ENCODE assay signal across 8 mouse cellular contexts in genomic region chr11:34833318-34834086, GRCm38 (mm10). TPM values are rescaled to one million over a fixed set of nuclear protein-coding genes. Genes with fewer than 3 reads are reported as not detected.
DNase-seq lines count a peak whose midpoint lies in the region; ATAC-seq lines count a peak whose summit lies in the region.

Spdl1 (minus strand) TSS chr11:34833641.

- ATAC-seq in inflammation-experienced regulatory T-cells, adult 6 months = peak; percentile 98
- peak; percentile 95 for ATAC-seq in megakaryocyte-erythroid progenitor cell, adult 5-6 weeks (replicated peaks; ENCODE audit: low FRiP score, low TSS enrichment, poor library complexity, severe bottlenecking)

- peak; percentile 99 for DNase-seq in adipocyte (ENCODE audit: low spot score)
- peak; percentile 98 for DNase-seq in embryo, embryonic 10 days (ENCODE audit: low spot score)
- peak; percentile 96 for DNase-seq in gastrocnemius, postnatal 10 days
- peak; percentile 95 to 96 for DNase-seq in left cerebral cortex, postnatal 10 days (ENCODE audit: extremely low spot score in 1 of 2, low spot score in 2 of 2)
- DNase-seq in right cerebral cortex, postnatal 25 days = peak; percentile 94
- DNase-seq in urinary bladder, postnatal 4 days (ENCODE audit: low spot score in 2 of 2) = peak; percentile 90 to 96

- intact Hi-C loops in left cerebral cortex, postnatal 10 days (cut with DNase I) = no loop called here

RNA-seq across cellular contexts. Expression of gene Spdl1, which starts in this region (rescaled TPM):
- 1 to 10 TPM; 2.6 to 3.5 TPM for total RNA-seq in gastrocnemius, postnatal 10 days (2021)
- polyA plus RNA-seq in inflammation-experienced regulatory T-cells, adult 6 months (2017; shearing (Covaris generic)) = 10 to 100 TPM in 1 of 3 experiments, 1 to 10 TPM in 2; 1.7 to 12.5 (median 3.4) TPM
- total RNA-seq in left cerebral cortex, postnatal 10 days (2021) = under 1 TPM; 0.81 to 0.95 TPM
- 19.2 and 28.0 TPM in 2 replicates for total RNA-seq in megakaryocyte-erythroid progenitor cell, adult 5-6 weeks (2014; fragmentation: Nextera tagmentation)
- 36.4 and 44.1 TPM in 2 replicates for total RNA-seq in megakaryocyte-erythroid progenitor cell, adult 5-6 weeks (2017)

Comparison
In these comparisons a context has a peak if more than half of its experiments do, and no peak if none do; other contexts are left out.
1. Peak in every context shown above with its lines: DNase-seq and ATAC-seq.
2. RNA of gene Spdl1 (total RNA-seq): 19.2 to 44.1 TPM in megakaryocyte-erythroid progenitor cell, adult 5-6 weeks; 2.6 to 3.5 TPM in gastrocnemius, postnatal 10 days and 0.81 to 0.95 TPM in left cerebral cortex, postnatal 10 days; every median in the first group is over 4 times any median in the second.
3. Peak in DNase-seq in left cerebral cortex, postnatal 10 days; RNA of the gene not detected or under 1 TPM.